Mouse (Mus musculus) cerebellum, adult 2 months (tissue): ENCODE results near the gene Asb16.

Experiments
- CTCF ChIP-seq: fragments of 200-500 bp; IDR thresholded peaks from 2 replicates; pipeline ENCODE4 v1.5.1; 2011; ENCODE audit warnings: low read depth, mild to moderate bottlenecking, control low read depth, low read length, moderate library complexity, borderline replicate concordance; ENCODE audit not compliant: insufficient read depth
- POLR2A ChIP-seq: fragments of 200-500 bp; IDR thresholded peaks from 2 replicates; pipeline ENCODE4 v1.6.1; 2011; ENCODE audit warnings: low read length, control low read depth, borderline replicate concordance; ENCODE audit not compliant: insufficient read depth

GRCm38 (mm10) chr11:102223166-102223565 is 45.4 kb upstream of the Asb16 start:
- TF ChIP-seq POLR2A: no peak
- TF ChIP-seq CTCF: 0 out of 2 replicates have a peak, but pooled peaks have one; percentile 21
